Mouse (Mus musculus) spleen, adult 18-20 months (tissue): ENCODE results near the gene Gm28510.
"Not testable (repeated sequence)": the region's sequence is repeated elsewhere in the genome, so short reads cannot be mapped to it uniquely, and the experiment has no call there.

Experiments used
- DNase-seq, 2 experiments: peaks; one replicate each; pipeline ENCODE4 v3.0.0; 2022; ENCODE audit warnings: mixed read lengths in 2 of 2

Gm28510 gene

GRCm38 (mm10) chrY:10412437-10412836 lies at the start of gene Gm28510:
TSS of gene Gm28510 (plus strand) at chrY:10412737.
- DNase-seq = not testable (repeated sequence)
